Mouse (Mus musculus) liver, adult 2 months (tissue): Measurements from ENCODE around the gene Cnih3. TPM values are rescaled to one million over a fixed set of nuclear protein-coding genes. Genes with fewer than 3 reads are reported as not detected.

Experiments used
- DNase-seq: peaks from one replicate; pipeline ENCODE4 v3.0.0-alpha.2; 2011; ENCODE audit warnings: low read depth, low spot score; ENCODE audit errors: extremely low read depth
- H3K27ac ChIP-seq: fragments of 200-500 bp; replicated peaks from 2 replicates; pipeline ENCODE4 v1.5.1; 2012; ENCODE audit warnings: low read depth, mild to moderate bottlenecking, control low read depth, inconsistent platforms, low read length; ENCODE audit not compliant: insufficient read depth
- H3K27me3 ChIP-seq: fragments of 200-500 bp; 2 replicates; pipeline ENCODE4 v1.6.1; 2012; ENCODE audit warnings: mild to moderate bottlenecking, moderate library complexity, low read length, inconsistent platforms; ENCODE audit not compliant: control insufficient read depth, insufficient read depth
- H3K36me3 ChIP-seq: fragments of 200-500 bp; 2 replicates; pipeline ENCODE4 v1.6.1; 2012; ENCODE audit warnings: low read length, inconsistent platforms; ENCODE audit not compliant: control insufficient read depth, insufficient read depth
- H3K4me1 ChIP-seq: fragments of 200-500 bp; 2 replicates; pipeline ENCODE4 v1.6.1; 2011; ENCODE audit warnings: low read length; ENCODE audit not compliant: control insufficient read depth, insufficient read depth
- H3K4me3 ChIP-seq: fragments of 200-500 bp; 2 replicates; pipeline ENCODE4 v1.5.1; 2011; ENCODE audit warnings: low read depth, mild to moderate bottlenecking, control low read depth, low read length, moderate library complexity; ENCODE audit not compliant: insufficient read depth
- H3K79me2 ChIP-seq: fragments of 200-500 bp; 2 replicates; pipeline ENCODE4 v1.6.1; 2012; ENCODE audit warnings: inconsistent platforms, mild to moderate bottlenecking, low read length, moderate library complexity; ENCODE audit not compliant: control insufficient read depth, insufficient read depth
- H3K9ac ChIP-seq: fragments of 200-500 bp; 2 replicates; pipeline ENCODE4 v1.6.1; 2012; ENCODE audit warnings: low read depth, mild to moderate bottlenecking, control low read depth, inconsistent platforms, low read length
- CTCF ChIP-seq: fragments of 200-500 bp; IDR thresholded peaks from 2 replicates; pipeline ENCODE4 v1.5.1; 2011; ENCODE audit warnings: low read depth, low read length, control low read depth
- POLR2A ChIP-seq: fragments of 200-500 bp; IDR thresholded peaks from 2 replicates; pipeline ENCODE4 v1.6.1; 2011; ENCODE audit warnings: low read length, control low read depth; ENCODE audit not compliant: insufficient read depth; ENCODE audit errors: extremely low read depth
- whole genome bisulfite sequencing: fragments of 180-500 bp; shearing (Covaris S2); methylation state at CpG from one replicate; pipeline ENCODE4 v1.1.7; 2018; 5-methylcytosine and 5-hydroxymethylcytosine counted together
- polyA plus RNA-seq: library from polyadenylated mRNA; depleted of rRNA; stranded (reverse); fragments of >200 nt; gene quantifications from 2 replicates; pipeline ENCODE4 v1.2.3, GENCODE M21; 2012; rRNA removed
- total RNA-seq: library from RNA; depleted of rRNA; stranded (reverse); fragments of >200 nt; gene quantifications from 2 replicates; pipeline ENCODE4 v1.2.3, GENCODE M21; 2014; rRNA removed

Gene Cnih3
- not detected in 2 replicates for total RNA-seq
- not detected in 2 replicates for polyA plus RNA-seq

GRCm38 (mm10) chr1:181352367-181353199, at the start of gene Cnih3:
TSS of gene Cnih3 (plus strand) at chr1:181352628.
- H3K4me1 ChIP-seq, result no peaks in the 10 kb centered on the region; the same call in 1 of the 2 replicates
- no peak within 1 kb of the TSS; the same call in 1 of the 2 replicates for H3K4me3 ChIP-seq
- no peak for TF ChIP-seq POLR2A
- TF ChIP-seq CTCF, result no peak
- H3K9ac ChIP-seq, result 0 out of 2 replicates have a peak within 1 kb of the TSS, but pooled peaks have one; percentile 36
- H3K79me2 ChIP-seq, result no peaks in the 10 kb centered on the region
- no peak within 1 kb of the TSS for H3K27ac ChIP-seq
- no peak for DNase-seq
- H3K36me3 ChIP-seq, result no peaks in the 10 kb centered on the region
- whole genome bisulfite sequencing, result 2% methylated on average over 77 of the region's 78 CpGs
- H3K27me3 ChIP-seq, result peaks cover 20% of the 10 kb centered on the region

- Histone ChIP-seq H3K4me1 (no peaks in the 10 kb centered on the region), H3K9ac (no peak overlapping the region), H3K36me3 (no peaks in the 10 kb centered on the region), H3K79me2 (no peaks in the 10 kb centered on the region), H3K27ac (no peak overlapping the region), H3K27me3 (peaks cover 1% of the 10 kb centered on the region; the same call in 1 of the 2 replicates), H3K4me3 (no peak overlapping the region)
- peak; percentile 85 for DNase-seq
- TF ChIP-seq CTCF (no peak), POLR2A (no peak)
- WGBS, result 42% methylated on average over 3 of the region's 3 CpGs
Measured at GRCm38 (mm10) chr1:181307981-181308380, 44.4 kb upstream of the Cnih3 start.

- no peak overlapping the region for H3K4me3 ChIP-seq
- 88% methylated on average over 5 of the region's 5 CpGs for WGBS
- no peaks in the 10 kb centered on the region for H3K79me2 ChIP-seq
- no peaks in the 10 kb centered on the region for H3K36me3 ChIP-seq
- no peak overlapping the region for H3K27ac ChIP-seq
- H3K9ac ChIP-seq, result no peak overlapping the region
- no peak for DNase-seq
- no peaks in the 10 kb centered on the region for H3K27me3 ChIP-seq
- no peaks in the 10 kb centered on the region for H3K4me1 ChIP-seq
- TF ChIP-seq POLR2A, result no peak
- no peak for TF ChIP-seq CTCF
Measured at GRCm38 (mm10) chr1:181310712-181311111, 41.7 kb upstream of the Cnih3 start.

GRCm38 (mm10) chr1:181312115-181313045, 40.0 kb upstream of the Cnih3 start:
- no peaks in the 10 kb centered on the region for H3K79me2 ChIP-seq
- H3K36me3 ChIP-seq, result no peaks in the 10 kb centered on the region
- H3K27ac ChIP-seq, result no peak overlapping the region
- H3K9ac ChIP-seq, result no peak overlapping the region
- H3K27me3 ChIP-seq, result no peaks in the 10 kb centered on the region
- no peak overlapping the region for H3K4me3 ChIP-seq
- 95% methylated on average over 15 of the region's 15 CpGs for WGBS
- no peak for TF ChIP-seq CTCF
- no peak for TF ChIP-seq POLR2A
- no peaks in the 10 kb centered on the region for H3K4me1 ChIP-seq
- DNase-seq, result no peak

- Histone ChIP-seq H3K4me3 (no peak overlapping the region), H3K4me1 (no peaks in the 10 kb centered on the region), H3K79me2 (no peaks in the 10 kb centered on the region), H3K27ac (no peak overlapping the region), H3K9ac (no peak overlapping the region), H3K27me3 (no peaks in the 10 kb centered on the region), H3K36me3 (no peaks in the 10 kb centered on the region)
- DNase-seq, result no peak
- TF ChIP-seq CTCF, result no peak
- no peak for TF ChIP-seq POLR2A
- WGBS, result 89% methylated on average over 8 of the region's 8 CpGs
Measured at GRCm38 (mm10) chr1:181313046-181313415, 39.4 kb upstream of the Cnih3 start.

GRCm38 (mm10) chr1:181314301-181314700, 38.1 kb upstream of the Cnih3 start:
- no peaks in the 10 kb centered on the region for H3K36me3 ChIP-seq
- H3K4me3 ChIP-seq, result no peak overlapping the region
- no peaks in the 10 kb centered on the region for H3K79me2 ChIP-seq
- WGBS, result 91% methylated on average over 10 of the region's 10 CpGs
- no peak overlapping the region for H3K9ac ChIP-seq
- H3K27ac ChIP-seq, result no peak overlapping the region
- H3K27me3 ChIP-seq, result no peaks in the 10 kb centered on the region
- H3K4me1 ChIP-seq, result no peaks in the 10 kb centered on the region
- no peak for DNase-seq
- TF ChIP-seq CTCF (no peak), POLR2A (no peak)
